Mouse (Mus musculus) lung, postnatal 4 days (tissue): ENCODE results near the gene Tmprss9.
A peak's percentile ranks its signal among the peaks of the same experiment; 100 is the strongest.
"Not testable (repeated sequence)": the region's sequence is repeated elsewhere in the genome, so short reads cannot be mapped to it uniquely, and the experiment has no call there.

Experiments used
- DNase-seq, 2 experiments: peaks; one replicate each; pipeline ENCODE4 v3.0.0; 2021

Gene Tmprss9

GRCm38 (mm10) chr10:80871581-80871980, at the start of gene Tmprss9:
Gene Tmprss9 (plus strand): TSS chr10:80871848.
- DNase-seq: no peak

DNA sequence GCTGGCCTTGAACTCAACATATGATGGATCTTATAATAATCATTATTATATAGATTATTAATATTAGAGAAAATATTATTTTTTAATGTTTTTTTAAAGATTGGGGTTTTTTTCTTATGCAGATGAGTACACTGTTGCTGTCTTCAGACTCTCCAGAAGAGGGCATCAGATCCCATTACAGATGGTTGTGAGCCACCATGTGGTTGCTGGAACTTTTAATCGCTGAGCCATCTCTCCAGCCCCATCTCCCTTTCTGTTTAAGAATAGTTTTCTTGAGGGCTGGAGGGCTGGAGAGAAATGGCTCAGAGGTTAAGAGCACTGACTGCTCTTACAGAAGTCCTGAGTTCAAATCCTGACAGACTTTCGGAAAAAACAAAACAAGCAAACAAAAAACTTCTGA, 49.7 kb upstream of the Tmprss9 start:
- DNase-seq: peak in 1 of 2 experiments; percentile 54

- DNase-seq: peak in 1 of 2 experiments; percentile 2
These were observed 49.1 kb upstream of the Tmprss9 start for GRCm38 (mm10) chr10:80822528-80822927.

GRCm38 (mm10) chr10:80823316-80823715, 48.3 kb upstream of the Tmprss9 start:
- no peak for DNase-seq

DNA sequence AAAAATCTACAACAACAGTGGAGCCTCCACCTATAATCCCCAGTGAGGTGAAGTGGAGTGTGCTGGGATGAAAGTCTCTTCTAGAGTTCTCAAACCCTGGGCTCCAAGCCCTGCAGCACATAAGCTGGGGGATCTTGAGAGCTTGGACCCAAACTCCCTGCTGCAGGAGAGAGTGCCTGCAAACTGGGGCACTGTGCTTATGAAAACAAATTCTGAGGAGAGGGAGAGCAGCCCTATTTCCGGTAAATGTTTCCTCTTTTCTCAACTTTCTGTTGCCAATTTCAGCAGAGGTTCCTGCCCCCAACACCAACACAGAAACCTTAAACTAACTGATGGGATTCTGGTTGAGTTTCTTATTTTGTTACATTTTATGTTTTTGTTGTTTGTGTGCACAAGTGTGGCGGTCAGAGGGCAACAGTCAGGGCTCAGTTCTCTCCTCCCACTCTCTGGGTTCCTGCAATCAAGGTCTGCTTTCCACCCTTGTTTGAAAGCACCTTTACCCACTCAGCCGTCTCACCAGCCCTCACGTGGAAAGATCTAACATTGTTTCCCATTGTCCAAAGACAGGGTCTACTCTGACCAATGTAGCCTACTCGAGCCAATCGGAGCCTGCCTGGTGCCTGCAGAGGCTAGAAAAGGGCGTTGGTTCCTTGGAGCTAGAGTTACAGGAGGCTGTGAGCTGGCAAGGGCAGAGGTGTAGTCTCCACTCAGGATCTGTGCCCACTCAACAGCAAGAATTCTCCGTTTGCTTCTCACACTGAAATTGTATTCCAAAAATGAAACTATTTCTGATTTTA, 47.6 kb upstream of the Tmprss9 start:
- DNase-seq: no peak

- no peak for DNase-seq
These were observed 46.8 kb upstream of the Tmprss9 start for GRCm38 (mm10) chr10:80824827-80825226.

GRCm38 (mm10) chr10:80826151-80827062, 45.2 kb upstream of the Tmprss9 start, which contains the start of gene Oaz1:
Gene Oaz1 (plus strand): TSS chr10:80826656.
- peak; percentile 98 to 100 for DNase-seq

DNA sequence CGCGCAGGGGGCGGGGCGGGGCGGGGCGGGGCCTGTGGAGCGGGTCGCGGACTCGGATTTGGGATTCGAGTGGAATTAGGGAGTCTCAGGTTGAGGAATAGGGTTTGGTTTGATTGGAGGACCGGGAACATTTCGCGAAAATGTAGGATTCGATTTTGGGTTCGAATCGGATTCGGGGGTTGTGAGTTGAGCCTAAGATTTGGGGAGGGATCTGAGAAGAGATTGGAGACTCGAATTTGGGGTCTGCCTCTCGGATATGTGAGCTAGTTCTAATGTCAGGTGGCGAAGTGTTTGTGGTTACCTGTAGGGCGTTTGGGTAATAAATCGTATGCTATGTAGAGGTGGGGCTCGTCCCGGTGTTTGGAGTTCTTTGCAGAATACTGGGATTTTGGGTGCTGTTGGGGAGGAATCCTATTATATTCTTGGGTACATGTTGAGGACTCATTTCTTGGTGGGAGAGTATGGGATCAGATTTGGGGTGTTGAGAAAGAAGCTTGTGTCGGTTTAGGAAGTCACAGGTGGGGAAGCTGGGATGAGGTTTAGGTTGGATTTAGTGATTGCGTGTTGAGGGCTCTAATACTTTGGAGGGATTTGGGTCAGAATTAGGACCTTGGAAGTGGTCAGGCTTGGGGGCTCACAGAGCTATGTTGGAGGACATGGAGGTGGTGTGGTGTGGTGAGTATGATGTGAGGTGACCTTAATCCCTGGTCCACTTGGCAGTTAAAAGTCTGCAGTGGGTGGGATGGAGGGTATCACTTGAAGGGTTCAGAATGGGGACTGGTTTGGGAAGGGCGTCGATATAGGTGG, 44.4 kb upstream of the Tmprss9 start:
- no peak for DNase-seq

DNA sequence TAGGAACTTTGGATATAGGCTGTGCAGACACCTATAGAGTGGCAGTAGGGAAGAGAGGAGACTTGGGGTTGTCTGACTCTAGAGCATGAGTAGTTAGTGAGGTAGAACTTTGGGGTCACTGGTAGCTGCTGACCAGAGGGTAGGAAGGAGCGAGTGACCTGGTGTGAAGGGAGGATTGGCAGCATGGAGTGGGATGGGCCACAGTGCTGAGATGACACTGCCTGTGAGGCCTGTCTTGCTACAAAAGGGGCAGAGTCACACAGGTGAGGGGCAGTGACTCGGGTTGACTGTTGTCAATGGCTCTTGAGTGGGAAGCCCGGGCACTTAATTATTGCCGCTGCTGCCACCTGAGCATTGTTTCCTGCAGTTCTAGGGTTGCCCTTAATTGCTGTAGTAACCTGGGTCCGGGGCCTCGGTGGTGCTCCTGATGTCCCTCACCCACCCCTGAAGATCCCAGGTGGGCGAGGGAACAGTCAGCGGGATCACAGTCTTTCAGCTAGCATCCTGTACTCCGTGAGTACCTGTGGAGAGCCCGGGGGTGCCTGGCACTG, 43.7 kb upstream of the Tmprss9 start:
- no peak for DNase-seq

DNA sequence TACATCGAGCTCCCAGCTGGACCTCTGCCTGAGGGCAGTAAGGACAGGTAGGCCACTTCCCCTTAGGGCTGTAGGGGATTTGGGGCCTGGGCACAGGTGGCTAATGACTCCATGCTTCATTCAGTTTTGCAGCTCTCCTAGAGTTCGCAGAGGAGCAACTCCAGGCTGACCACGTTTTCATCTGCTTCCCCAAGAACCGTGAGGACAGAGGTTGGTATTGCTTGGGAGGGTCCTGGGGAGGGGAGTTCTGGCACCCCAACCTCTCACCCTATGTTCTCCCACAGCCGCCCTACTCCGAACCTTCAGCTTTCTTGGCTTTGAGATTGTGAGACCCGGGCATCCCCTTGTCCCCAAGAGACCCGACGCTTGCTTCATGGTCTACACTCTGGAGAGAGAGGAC, 43.1 kb upstream of the Tmprss9 start:
- not testable (repeated sequence) for DNase-seq

GRCm38 (mm10) chr10:80829359-80830278, 42.0 kb upstream of the Tmprss9 start:
- no peak for DNase-seq

- peak; percentile 78 to 86 for DNase-seq
These were observed 40.5 kb upstream of the Tmprss9 start for GRCm38 (mm10) chr10:80831136-80831535.

- no peak for DNase-seq
These were observed 38.8 kb upstream of the Tmprss9 start for GRCm38 (mm10) chr10:80832818-80833217.

DNA sequence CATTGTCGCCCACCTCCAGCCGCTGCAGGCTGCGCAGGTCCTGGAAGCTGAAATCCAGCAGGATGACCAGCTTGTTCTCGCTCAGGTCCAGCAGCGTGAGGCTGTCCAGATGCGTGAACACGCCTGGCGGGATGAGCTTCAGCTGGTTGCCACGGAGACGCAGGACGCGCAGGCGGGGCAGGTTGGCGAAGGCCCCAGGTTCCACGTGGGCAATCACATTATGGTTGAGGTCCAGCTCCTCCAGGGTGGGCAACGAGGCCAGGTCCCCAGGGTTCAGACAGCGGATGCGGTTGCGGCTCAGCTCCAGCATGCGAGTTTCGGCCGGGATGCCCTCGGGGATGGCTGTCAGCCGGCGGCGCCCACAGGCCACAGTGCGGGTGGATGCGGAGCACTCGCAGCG, 36.0 kb upstream of the Tmprss9 start:
- DNase-seq: no peak

DNA sequence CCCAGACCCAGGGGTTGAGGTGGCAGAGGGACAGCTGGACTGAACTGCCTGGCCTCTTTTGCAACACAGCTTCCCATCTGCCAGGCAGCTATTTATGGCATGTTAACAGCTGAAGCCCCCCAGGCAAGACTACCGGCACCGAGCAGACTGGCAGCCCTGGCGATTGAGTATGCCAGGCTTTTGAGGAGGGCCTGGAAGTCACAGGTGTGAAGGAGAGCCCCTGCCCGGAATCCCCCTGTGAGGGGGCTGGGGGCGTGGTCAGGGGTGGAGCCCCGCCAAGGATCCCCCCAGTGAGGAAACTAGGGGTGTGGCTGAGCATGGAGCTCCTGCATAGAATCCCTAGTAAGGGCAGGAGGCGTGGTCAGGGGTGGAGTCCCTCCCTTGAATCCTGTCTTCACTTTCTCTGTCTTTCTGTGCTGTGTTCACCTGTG, 34.7 kb upstream of the Tmprss9 start:
- DNase-seq: no peak

DNA sequence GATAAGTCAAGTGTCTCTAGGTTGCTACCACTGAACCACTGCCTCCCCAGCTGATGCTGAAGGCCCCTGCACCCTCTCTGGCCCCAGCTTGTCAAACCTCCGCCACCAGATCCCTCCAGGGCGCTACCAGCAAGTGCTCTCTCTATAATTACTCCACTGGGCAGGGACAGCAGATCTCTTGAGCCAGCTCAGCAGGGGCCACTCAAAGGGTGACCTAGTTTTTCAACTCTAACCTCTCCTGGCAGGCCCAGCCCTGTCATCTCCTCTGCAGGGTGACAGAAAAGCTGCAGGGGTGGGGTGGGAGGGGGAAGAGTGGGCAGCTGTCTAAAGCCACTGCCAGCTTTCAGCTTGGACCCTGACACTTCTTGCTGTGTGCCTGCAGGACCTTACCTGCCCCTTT, 33.8 kb upstream of the Tmprss9 start:
- DNase-seq: no peak

GRCm38 (mm10) chr10:80838346-80838912, 33.2 kb upstream of the Tmprss9 start:
- no peak for DNase-seq

- DNase-seq: no peak
These were observed 31.8 kb upstream of the Tmprss9 start for GRCm38 (mm10) chr10:80839848-80840247.

GRCm38 (mm10) chr10:80841685-80842084, 30.0 kb upstream of the Tmprss9 start:
- no peak for DNase-seq

GRCm38 (mm10) chr10:80842334-80842733, 29.3 kb upstream of the Tmprss9 start:
- DNase-seq: no peak
